Mouse (Mus musculus) embryo, embryonic 10 days (tissue): ENCODE measurements at regions not wholly inside any gene's neighbourhood (a gene's known extent, or its start where the extent isn't known, plus 50 kb on each side); places are given as distances from the start of the nearest gene placed in this dataset.
A peak's percentile ranks its signal among the peaks of the same experiment; 100 is the strongest.

Source experiments
- DNase-seq: peaks from one replicate; pipeline ENCODE4 v3.0.0-alpha.2; 2015; ENCODE audit warnings: low spot score

DNA sequence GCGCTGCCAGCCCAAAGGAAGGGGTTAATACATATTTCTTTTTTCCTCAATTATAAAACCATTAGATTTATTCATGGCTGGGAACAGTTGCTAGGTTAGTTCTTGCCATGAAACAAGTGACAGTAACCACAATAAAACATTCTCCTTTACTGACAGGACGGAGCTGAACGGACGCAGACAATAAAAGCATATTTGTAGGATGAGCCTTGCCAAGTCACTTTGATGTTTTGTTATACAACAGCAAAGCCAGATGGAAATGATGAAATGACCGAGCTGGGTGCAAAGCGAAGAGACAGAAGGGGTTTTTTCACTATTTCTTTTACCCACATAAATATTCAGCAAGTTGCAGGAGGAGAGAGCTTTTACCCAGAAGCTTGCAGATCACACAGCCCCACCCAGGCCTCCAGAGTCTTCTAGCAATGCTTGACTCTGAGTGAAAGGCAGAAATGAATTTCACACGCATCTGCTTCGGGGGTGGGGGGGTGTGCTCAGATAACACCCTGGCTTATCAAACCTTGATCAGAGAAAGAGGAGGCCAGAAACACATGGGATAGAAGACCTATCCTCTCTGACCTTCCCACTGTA is 395.3 kb downstream of the Mtx2 start:
- no peak for DNase-seq

- DNase-seq, result no peak
Observed at GRCm38 (mm10) chr2:75224443-75224842, 398.8 kb downstream of the Mtx2 start.

DNA sequence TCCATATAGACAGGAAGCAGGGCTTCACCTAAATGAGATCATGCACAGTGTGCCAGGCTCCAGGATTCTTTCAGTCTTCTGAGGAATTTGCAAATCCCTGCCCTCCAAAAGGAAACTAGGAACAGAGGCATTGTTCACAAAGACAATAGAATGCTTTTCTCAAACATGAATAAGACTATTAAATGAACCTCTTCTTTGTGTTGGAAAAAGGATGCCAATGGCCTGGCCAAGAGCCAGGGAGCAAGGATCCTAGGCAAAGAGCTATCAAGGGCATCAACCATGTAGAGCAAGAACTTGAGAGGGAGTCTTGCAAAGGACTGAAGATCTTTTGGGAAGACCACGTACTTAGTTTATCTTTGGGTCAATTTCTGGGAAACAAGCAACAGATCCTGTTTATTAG is 415.4 kb downstream of the Mtx2 start:
- no peak for DNase-seq

DNA sequence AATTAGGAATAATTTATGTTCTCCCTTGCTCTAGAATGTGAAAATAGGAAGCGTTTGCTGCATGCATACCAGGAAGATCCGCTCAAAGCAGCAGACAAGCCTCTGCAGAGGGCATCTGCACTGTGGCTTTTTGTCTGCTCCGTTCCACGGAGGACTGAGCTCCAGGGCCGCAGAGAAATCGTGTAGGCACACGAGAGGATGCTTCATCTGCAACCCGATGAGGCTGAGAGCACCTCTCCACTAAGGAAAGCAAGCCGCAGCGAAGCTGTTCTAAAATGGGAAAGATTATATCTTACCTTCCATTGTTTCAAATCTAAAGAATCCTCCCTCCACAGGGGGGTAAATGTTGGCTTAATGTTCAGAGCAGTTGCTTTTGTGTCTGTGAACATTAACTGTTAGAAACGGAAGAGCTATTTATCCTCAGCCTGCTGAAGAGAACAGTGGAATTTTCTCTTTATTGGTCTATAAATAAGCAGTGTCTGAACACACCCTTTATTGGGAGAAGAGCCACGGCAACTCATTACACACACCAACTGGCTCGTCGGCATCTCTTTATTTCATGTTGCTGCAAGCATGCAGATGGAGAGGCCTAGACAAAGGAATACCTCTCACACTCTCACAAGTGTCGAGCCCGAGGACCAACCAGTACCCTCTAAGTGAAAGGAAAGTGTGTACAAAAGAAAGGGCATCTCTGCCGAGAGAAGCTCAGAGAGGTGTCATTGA is 414.6 kb upstream of the Hnrnpa3 start:
- peak; percentile 22 for DNase-seq

GRCm38 (mm10) chr2:75245256-75245655 is 413.8 kb upstream of the Hnrnpa3 start:
- no peak for DNase-seq

DNA sequence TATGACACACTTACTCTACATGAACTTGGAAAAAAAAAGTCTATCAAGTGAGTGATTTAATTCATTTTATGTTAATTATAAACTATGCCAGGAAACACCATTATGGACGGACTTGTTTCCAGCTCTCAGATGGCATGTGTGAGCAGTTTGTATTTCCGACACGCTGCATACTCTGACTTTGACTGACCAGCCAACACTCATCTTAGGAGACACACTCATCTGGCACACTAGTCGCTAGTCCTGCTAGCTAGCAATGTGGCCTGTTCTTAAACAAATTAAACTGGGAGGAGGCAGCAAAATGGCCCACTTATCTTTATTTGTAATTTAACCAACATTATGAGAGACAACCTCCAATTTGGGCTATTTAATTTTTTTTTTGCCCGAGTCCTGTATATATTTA is 413.4 kb upstream of the Hnrnpa3 start:
- no peak for DNase-seq

GRCm38 (mm10) chr2:75246082-75246743 is 412.8 kb upstream of the Hnrnpa3 start:
- DNase-seq, result peak; percentile 21

GRCm38 (mm10) chr2:75248251-75248650 is 410.8 kb upstream of the Hnrnpa3 start:
- no peak for DNase-seq

GRCm38 (mm10) chr2:75250507-75250906 is 408.6 kb upstream of the Hnrnpa3 start:
- DNase-seq, result no peak

GRCm38 (mm10) chr2:75252829-75253228 is 406.2 kb upstream of the Hnrnpa3 start:
- DNase-seq, result no peak

DNA sequence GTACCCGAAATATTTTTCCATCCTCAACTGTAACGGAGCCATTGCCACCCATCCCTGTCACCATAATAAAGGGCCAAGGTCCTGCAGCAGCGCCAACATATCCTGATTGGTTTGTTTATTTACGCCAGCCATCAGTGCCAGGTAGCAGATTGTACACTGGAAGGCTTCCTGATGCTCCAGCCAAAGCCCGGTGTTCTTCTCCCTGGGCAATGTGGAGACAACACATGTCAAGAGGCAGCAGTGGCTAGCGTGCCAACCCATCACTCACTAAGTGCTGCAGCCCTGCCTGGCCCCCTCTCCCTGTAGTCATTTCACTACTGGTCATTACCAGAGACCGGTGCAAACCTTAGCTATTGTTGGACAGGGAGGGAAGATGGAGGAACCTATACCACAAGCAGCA is 393.8 kb upstream of the Hnrnpa3 start:
- DNase-seq, result no peak

GRCm38 (mm10) chr2:75265739-75266699 is 393.0 kb upstream of the Hnrnpa3 start:
- DNase-seq, result no peak

DNA sequence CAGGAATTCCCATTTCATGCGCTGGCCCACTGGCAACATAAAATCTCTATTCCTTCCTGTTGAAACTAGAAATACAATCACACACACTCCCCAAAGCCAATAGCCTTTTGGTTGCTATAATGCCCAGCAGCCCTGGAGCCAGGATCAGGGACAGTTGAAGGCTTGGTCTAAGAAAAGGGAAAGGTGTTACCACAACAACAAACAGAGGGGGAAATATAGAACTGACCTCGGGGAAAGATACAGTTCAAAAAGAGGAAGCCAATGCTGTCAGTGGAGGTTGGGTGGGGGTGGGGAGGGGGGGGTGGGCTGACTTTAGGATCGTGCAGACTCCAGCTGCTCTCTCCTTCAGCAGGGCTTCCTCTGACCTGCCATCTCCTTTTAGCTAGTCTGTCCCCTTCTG is 391.1 kb upstream of the Hnrnpa3 start:
- no peak for DNase-seq

- peak; percentile 81 for DNase-seq
Observed at GRCm38 (mm10) chr2:75269446-75269845, 389.6 kb upstream of the Hnrnpa3 start.

- DNase-seq, result no peak
Observed at GRCm38 (mm10) chr2:75270115-75270514, 388.9 kb upstream of the Hnrnpa3 start.

DNA sequence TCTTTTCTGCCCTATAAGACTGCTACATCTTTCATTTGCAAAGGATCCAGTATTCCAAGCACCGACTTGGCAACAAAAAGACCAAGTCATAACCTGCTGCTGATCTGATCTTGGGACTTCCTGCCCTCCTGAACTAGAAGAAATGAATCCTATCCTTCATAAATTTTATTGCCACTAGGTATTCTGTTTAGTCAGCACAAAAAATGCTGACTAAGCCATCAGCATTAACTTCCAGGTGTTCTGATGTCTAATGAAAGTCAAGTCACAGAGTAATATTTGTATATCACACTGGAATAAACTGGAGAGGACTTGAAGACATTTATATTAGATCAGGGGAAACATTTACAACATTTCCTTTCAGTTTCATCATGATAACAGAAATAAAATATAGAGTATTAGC is 371.2 kb upstream of the Hnrnpa3 start:
- no peak for DNase-seq

DNA sequence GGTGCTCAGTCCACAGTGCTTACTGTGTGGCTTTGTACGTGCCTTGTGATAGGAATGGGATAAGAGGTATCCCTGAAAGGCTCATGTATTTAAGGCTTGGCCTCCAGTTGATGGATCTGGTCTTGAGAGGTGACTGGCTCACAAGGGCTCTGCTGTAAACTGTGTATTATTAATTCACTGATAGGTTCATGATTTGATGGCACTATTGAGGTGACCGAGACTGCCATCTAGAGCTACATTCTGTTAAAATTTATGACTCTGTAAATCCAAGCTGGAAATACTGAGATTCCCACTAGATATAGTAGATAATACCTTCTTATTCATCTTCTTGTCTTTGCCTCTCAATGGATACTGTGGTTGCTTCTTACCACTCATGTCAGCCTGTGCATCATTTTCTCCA is 367.4 kb upstream of the Hnrnpa3 start:
- no peak for DNase-seq

- DNase-seq, result no peak
Observed at GRCm38 (mm10) chr2:75306821-75307220, 352.2 kb upstream of the Hnrnpa3 start.

- no peak for DNase-seq
Observed at GRCm38 (mm10) chr2:75311191-75311590, 347.9 kb upstream of the Hnrnpa3 start.

DNA sequence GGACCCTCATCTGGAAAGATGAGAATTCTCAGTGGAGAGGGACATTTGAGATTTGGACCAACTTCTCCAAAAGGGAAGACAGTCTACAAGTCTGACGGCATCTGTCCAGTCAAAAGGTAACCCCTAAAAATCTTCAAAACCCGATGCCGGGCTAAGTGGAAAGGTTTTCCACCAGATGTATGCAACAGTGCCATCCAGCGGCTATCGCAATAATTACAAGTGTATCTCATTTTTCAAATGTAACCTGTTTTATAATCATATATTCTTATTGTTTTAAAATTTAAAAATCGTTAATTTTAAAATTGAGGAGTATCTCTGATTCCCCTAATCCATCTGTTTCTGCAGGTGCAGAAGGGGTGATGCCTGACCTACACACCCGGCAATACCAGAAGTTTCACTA is 346.8 kb upstream of the Hnrnpa3 start:
- peak; percentile 67 for DNase-seq

DNA sequence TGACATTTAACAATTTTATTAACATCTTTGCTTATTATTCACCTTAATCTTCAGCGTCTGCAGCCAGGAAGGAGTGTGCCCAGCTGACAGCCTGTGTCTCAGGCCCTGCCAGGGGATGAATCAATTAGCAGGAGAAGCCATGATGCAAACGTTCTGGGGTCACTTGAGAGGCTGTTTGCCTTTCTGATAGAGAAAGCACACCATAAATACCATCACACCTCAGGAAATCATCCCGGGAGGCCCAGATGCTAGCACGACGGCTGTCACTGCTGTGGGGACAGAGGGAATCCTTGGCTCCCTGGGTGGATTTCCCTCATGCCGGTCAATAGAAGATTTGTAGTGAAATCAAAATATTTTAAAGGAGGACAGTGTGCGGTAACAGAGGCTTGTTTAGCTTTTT is 343.7 kb upstream of the Hnrnpa3 start:
- DNase-seq, result no peak

GRCm38 (mm10) chr2:75318190-75318589 is 340.9 kb upstream of the Hnrnpa3 start:
- no peak for DNase-seq
